Mouse (Mus musculus) embryonic facial prominence, embryonic 15.5 days (tissue): ENCODE measurements at regions not wholly inside any gene's neighbourhood (a gene's known extent, or its start where the extent isn't known, plus 50 kb on each side); places are given as distances from the start of the nearest gene placed in this dataset.

Experiments
- ATAC-seq: fragments of 200-750 bp; cut with Nextera tagmentation; 2 replicates; pipeline ENCODE4 v1.8.0; 2017; ENCODE audit warnings: low read depth, moderate TSS enrichment; ENCODE audit not compliant: insufficient number of reproducible peaks, low FRiP score, low TSS enrichment
- H3K27ac ChIP-seq: fragments of 300-500 bp; sonication (generic); replicated peaks from 2 replicates; pipeline ENCODE4 v1.5.1; 2015; ENCODE audit warnings: mild to moderate bottlenecking, inconsistent platforms
- H3K27me3 ChIP-seq: fragments of 300-500 bp; sonication (generic); 2 replicates; pipeline ENCODE4 v1.6.1; 2015; ENCODE audit warnings: inconsistent platforms
- H3K36me3 ChIP-seq: fragments of 300-500 bp; sonication (generic); 2 replicates; pipeline ENCODE4 v1.6.1; 2015; ENCODE audit warnings: mild to moderate bottlenecking, inconsistent platforms
- H3K4me1 ChIP-seq: fragments of 300-500 bp; sonication (generic); 2 replicates; pipeline ENCODE4 v1.6.1; 2015; ENCODE audit warnings: inconsistent platforms
- H3K4me2 ChIP-seq: fragments of 300-500 bp; sonication (generic); replicated peaks from 2 replicates; pipeline ENCODE4 v1.6.1; 2015; ENCODE audit warnings: mild to moderate bottlenecking, inconsistent platforms
- H3K4me3 ChIP-seq: fragments of 300-500 bp; sonication (generic); replicated peaks from 2 replicates; pipeline ENCODE4 v1.5.1; 2015; ENCODE audit warnings: mild to moderate bottlenecking, inconsistent platforms
- H3K9ac ChIP-seq: fragments of 300-500 bp; sonication (generic); 2 replicates; pipeline ENCODE4 v1.6.1; 2015; ENCODE audit warnings: inconsistent platforms
- H3K9me3 ChIP-seq: fragments of 300-500 bp; sonication (generic); replicated peaks from 2 replicates; pipeline ENCODE4 v1.6.1; 2016; ENCODE audit warnings: inconsistent platforms
- WGBS: fragments of 180-500 bp; shearing (Covaris S2); methylation state at CpG from one replicate; pipeline ENCODE4 v1.1.7; 2015; 5-methylcytosine and 5-hydroxymethylcytosine counted together

DNA sequence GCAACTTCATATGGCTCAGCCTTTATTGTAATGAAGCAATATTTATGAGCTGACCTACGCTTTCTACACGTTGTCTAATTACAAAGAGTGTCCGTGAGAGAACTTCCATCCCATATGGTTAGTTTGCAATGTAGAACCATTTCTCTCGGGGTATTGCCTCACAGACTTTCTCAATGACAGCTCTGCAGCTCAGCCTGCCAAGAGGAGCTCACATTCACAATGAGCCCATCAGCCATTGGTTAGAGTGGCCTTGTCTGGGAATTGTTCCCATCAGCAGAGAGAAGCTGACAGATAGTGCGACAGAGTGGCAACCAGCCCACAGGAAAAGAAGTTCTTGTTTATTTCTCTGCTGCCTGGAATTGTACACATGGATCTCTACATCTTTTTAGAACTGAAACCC, 409.7 kb downstream of the Zfp704 start:
- Histone ChIP-seq H3K27me3 (no peaks in the 10 kb centered on the region), H3K27ac (no peak overlapping the region), H3K4me1 (no peaks in the 10 kb centered on the region), H3K4me3 (no peak overlapping the region), H3K4me2 (no peak overlapping the region), H3K9me3 (no peaks in the 10 kb centered on the region), H3K36me3 (no peaks in the 10 kb centered on the region), H3K9ac (no peak overlapping the region)
- 67% methylated on average over 5 of the region's 5 CpGs for WGBS
- ATAC-seq: no peak

DNA sequence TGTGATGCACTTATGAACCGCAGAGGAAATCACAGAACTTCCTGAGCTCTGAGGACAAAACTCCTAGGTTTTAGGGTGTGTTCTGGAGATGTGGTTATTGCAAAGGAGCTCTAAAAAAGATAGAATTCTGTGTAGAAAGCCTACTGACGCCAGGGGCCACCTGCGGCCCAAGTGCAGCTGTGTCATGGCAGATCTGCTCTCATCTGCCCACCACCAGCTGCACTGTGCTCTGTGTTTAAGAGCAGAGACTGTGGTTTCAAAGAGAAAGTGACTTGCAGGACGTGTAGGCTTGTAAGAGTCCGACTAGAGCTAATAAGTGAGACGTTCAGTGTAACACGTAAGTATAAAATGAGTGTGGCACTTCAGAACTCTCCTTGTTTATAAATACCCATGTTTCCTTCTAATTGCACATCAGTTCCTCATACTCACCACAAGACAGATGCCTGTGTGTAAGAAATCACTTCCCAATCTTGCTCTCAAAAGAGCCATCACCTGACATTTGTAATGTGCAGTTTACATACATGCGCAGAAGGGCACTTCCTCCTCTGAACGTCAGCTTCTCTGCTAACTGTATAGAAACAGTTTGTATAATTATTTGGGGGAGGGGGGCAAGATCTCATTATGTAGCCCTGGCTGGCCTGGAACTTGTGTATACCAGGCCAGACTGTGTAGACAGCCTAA, 411.1 kb downstream of the Zfp704 start:
- Histone ChIP-seq H3K36me3 (no peaks in the 10 kb centered on the region), H3K27me3 (no peaks in the 10 kb centered on the region), H3K4me2 (no peak overlapping the region), H3K27ac (no peak overlapping the region), H3K4me1 (no peaks in the 10 kb centered on the region), H3K9me3 (no peaks in the 10 kb centered on the region), H3K4me3 (no peak overlapping the region), H3K9ac (no peak overlapping the region)
- WGBS: 74% methylated on average over 9 of the region's 9 CpGs
- no peak for ATAC-seq

DNA sequence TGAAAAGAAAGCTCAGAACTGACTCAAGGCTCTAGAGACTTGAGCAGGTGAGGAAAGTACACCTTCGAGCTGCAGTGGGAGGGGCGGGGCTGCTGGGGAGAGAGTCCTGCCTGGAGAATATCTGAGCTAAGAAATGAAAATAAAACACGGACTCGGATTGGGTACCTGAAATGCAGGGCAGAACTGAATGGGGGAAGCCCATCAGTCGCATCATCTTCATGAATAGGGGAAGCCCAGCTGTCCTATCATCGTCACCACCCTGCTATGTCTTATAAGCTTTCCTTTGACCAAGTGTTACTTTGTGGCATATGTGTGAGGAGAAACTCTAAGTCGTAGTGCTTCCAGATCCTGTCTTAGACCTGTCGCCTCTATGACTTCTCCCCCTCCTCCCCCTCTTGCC, 414.1 kb downstream of the Zfp704 start:
- Histone ChIP-seq H3K4me2 (no peak overlapping the region), H3K9me3 (no peaks in the 10 kb centered on the region), H3K4me1 (no peaks in the 10 kb centered on the region), H3K36me3 (no peaks in the 10 kb centered on the region), H3K27me3 (no peaks in the 10 kb centered on the region), H3K9ac (no peak overlapping the region), H3K27ac (no peak overlapping the region), H3K4me3 (no peak overlapping the region)
- 81% methylated on average over 8 of the region's 8 CpGs for WGBS
- ATAC-seq: no peak

DNA sequence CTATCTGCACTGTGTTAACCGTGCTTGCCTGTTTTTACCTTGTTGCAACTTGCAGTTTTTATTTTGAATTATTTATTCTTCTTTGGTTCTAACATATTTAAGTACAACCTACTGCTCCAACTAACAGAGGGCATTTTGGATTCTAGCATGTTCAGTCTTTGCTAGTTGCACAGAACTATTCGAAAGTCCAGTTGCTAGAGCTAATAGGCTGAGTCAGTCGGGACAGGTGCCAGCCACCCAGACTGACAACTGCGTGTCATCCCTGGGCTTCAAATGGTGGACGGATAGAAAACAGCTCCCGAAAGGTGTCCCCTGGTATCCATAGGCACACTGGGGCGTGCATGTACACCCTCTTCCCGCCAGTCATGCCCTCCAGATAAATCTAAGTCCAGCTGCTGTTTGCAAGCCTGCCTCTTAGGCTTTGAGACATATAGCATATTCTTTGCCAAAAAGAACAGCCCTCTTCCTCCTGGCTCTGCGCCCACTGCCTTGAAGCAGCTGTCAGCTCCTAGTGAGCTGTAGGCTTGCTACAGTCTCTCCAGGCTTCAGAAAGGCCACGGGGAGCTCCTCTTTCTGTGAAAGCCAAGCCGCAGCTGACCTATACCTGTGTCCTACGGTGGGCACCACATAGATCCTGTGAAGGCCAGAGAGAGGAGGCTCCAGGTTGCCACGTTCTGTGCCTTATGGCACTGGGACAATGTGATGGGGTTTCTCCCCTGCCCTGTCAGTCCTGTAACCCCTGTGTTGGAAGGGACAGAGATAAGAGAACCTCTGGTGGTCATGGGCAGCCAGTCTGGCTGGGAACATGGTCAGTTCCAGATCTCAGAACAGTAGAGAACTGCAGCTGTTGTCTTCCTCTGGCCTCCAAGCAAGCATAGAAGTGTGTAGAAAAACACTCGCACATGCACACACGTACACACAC, 420.3 kb downstream of the Zfp704 start:
- H3K36me3 ChIP-seq: no peaks in the 10 kb centered on the region
- H3K27me3 ChIP-seq: no peaks in the 10 kb centered on the region
- H3K4me2 ChIP-seq: no peak overlapping the region
- ATAC-seq: peak; percentile 79
- no peaks in the 10 kb centered on the region for H3K9me3 ChIP-seq
- no peak overlapping the region for H3K27ac ChIP-seq
- H3K4me3 ChIP-seq: no peak overlapping the region
- H3K9ac ChIP-seq: no peak overlapping the region
- H3K4me1 ChIP-seq: peaks cover 7% of the 10 kb centered on the region
- 70% methylated on average over 15 of the region's 15 CpGs for whole genome bisulfite sequencing

DNA sequence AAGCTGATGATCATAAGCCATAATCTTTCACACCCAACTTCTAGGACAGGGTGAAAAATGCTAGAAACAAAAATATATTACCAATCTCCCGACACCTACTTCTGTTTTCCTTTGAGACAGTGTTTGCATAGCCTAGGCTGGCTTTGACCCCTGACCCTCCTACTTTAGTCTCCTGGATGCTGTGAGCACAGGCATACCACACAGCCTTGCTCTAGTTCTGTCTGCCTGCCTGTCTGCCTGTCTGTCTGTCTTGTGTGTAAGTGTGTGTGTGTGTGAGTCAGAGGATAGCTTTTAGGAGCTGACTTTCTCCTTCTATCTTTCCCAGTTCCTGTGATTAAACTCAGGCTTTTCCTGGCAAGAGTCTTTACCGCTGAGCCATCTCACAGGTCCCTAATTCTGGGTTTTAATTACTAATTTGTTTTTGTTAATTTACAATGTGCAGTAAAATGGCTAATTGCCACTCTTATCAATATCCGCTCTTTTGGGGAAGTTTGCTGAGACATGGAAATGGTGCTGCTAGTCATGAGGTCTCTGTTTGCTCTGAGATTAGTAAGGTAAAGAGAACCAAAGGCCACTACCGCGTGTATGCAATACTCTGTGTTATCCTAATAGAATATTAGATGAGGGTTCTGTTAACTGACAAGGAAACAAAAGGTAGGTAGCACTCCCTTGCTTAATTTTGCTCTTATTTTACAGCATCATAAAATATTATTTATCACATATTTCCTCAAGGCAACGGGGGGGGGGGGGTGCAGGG, 423.3 kb downstream of the Zfp704 start:
- H3K9me3 ChIP-seq: no peaks in the 10 kb centered on the region
- 79% methylated on average over 6 of the region's 6 CpGs for WGBS
- no peaks in the 10 kb centered on the region for H3K27me3 ChIP-seq

DNA sequence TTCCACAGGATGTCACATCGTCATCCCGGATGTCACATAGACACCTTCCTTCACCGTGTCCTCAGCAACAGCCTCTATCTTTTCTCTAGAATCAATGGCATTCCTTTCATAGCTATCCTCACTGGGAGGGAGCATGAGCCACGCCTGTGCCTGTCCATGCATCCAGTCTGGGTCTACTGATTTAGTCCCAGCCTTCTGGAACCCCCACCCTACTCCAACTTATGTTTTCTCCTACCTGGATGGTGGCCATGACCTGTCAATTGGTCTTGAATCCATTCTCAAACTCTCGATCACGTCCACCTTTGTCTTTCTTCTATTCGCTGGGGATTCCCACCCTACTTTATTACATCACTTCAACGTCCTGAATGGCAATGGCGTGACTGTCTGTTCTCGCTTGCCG, 428.3 kb downstream of the Zfp704 start:
- 89% methylated on average over 11 of the region's 11 CpGs for WGBS
- no peak overlapping the region for H3K4me2 ChIP-seq

More for the DNA sequence above, 423.3 kb downstream of the Zfp704 start:
- ATAC-seq: no peak
- H3K4me1 ChIP-seq: peaks cover 7% of the 10 kb centered on the region
- no peak overlapping the region for H3K9ac ChIP-seq
- no peak overlapping the region for H3K27ac ChIP-seq
- H3K36me3 ChIP-seq: no peaks in the 10 kb centered on the region
- H3K4me2 ChIP-seq: no peak overlapping the region
- no peak overlapping the region for H3K4me3 ChIP-seq

DNA sequence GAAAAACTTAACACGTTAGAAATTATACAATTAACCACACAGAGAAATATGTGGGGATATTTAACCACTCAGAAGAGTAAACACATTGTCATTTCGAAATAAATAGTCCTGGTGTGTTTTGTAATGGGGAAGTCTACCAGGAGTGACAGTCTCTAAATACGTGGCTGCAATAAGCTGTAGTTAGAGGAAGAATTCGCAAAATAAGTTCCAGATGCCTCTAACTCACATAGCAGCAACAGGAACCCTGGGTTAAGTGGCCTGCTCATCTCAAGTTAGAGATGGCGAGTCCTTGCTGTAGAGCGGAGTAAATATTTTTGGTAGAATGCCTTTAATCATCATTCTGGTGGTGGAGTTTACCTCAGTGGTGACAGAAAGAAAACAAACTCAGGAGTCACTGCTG, 430.2 kb downstream of the Zfp704 start:
- Histone ChIP-seq H3K4me3 (no peak overlapping the region), H3K4me1 (peaks cover 7% of the 10 kb centered on the region; the same call in 1 of the 2 replicates), H3K27ac (0 out of 2 replicates have a peak overlapping the region, but pooled peaks have one; percentile 34), H3K4me2 (no peak overlapping the region), H3K9me3 (no peaks in the 10 kb centered on the region), H3K9ac (no peak overlapping the region), H3K36me3 (no peaks in the 10 kb centered on the region), H3K27me3 (no peaks in the 10 kb centered on the region)
- WGBS: 37% methylated on average over 6 of the region's 6 CpGs
- ATAC-seq: no peak

More for the DNA sequence above, 428.3 kb downstream of the Zfp704 start:
- Histone ChIP-seq H3K9me3 (no peaks in the 10 kb centered on the region), H3K4me1 (peaks cover 7% of the 10 kb centered on the region; the same call in 1 of the 2 replicates), H3K9ac (no peak overlapping the region), H3K27me3 (no peaks in the 10 kb centered on the region), H3K4me3 (no peak overlapping the region), H3K27ac (no peak overlapping the region), H3K36me3 (no peaks in the 10 kb centered on the region)
- no peak for ATAC-seq

DNA sequence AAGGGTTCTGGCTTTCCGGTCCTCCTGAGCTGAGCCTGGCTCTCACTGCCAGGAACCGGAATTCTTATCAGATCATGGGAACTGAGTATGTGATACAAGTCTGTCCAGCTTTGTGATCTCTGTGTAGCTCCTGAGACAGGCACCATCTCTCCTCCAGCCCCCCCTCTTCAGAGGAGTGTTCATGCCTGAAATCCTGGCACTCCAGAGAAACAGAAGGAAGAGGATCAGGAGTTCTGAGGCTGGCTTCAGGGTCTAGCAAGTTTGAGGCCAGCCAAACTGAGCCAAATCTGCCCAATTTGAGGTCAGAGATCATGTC, 435.4 kb downstream of the Zfp704 start:
- Histone ChIP-seq H3K9me3 (no peaks in the 10 kb centered on the region), H3K36me3 (no peaks in the 10 kb centered on the region), H3K4me2 (peak overlapping the region; percentile 36), H3K4me3 (0 out of 2 replicates have a peak overlapping the region, but pooled peaks have one; percentile 14), H3K4me1 (peaks cover 15% of the 10 kb centered on the region), H3K27me3 (no peaks in the 10 kb centered on the region), H3K9ac (no peak overlapping the region), H3K27ac (peak overlapping the region; percentile 73)
- WGBS: 50% methylated on average over 2 of the region's 2 CpGs
- no peak; the same call in 1 of the 2 replicates for ATAC-seq

DNA sequence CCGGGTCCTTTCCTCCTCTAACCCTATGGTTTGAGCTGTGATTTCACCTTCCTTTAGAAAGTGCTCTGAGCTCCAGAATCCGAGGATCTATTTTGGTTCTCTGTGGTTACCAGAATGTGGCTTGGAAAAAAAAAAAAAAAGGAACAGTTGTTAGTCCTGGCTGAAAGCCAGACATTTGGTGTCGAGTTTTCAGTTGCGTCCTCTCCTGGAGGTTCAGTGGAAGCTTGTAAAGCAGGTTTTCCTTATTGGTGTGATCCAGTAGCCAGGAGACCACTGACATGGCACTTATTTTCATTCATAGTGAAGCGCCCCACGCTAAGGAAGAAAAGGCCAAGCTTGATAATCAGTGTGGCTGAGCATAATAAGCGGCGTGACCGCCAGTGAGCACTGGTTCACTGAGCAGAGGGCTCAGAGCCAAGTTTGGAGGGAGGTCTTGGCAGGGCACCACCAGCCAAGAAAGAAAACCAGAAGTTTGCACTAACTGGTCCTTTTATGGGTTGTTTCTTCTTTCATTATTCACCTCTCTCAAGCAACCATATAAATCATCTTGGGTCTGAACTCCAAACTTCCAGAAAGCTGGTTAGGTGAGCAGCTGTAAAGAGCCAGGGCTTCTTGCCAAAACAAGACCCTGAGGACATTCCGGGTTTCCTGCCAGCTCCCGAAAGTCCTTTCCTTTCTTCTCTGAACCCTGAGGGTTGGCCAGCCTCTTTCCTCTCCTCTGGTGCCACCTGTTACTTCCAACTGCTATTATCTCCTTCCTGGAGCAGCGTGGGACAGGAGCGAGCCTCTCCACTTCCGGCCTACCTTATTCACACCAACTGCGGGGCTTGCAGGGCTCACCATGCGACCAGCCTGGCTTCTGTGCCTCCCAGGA, 436.0 kb downstream of the Zfp704 start:
- Histone ChIP-seq H3K9ac (no peak overlapping the region), H3K27me3 (no peaks in the 10 kb centered on the region), H3K36me3 (no peaks in the 10 kb centered on the region), H3K4me1 (peaks cover 15% of the 10 kb centered on the region), H3K4me3 (0 out of 2 replicates have a peak overlapping the region, but pooled peaks have one; percentile 14), H3K4me2 (peak overlapping the region; percentile 36), H3K27ac (peak overlapping the region; percentile 73), H3K9me3 (no peaks in the 10 kb centered on the region)
- peak; percentile 83 for ATAC-seq
- 32% methylated on average over 16 of the region's 16 CpGs for WGBS

DNA sequence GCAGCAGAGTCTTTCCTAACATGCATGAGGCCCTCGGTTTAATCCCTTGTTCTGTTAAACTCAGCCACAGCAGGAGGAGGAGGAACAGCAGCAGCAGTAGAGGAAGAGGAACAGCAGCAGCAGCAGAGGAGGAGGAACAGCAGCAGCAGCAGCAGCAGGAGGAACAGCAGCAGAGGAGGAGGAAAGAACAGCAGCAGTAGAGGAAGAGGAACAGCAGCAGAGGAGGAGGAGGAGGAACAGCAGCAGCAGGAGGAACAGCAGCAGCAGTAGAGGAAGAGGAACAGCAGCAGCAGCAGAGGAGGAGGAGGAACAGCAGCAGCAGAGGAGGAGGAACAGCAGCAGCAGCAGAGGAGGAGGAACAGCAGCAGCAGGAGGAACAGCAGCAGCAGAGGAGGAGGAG, 437.9 kb downstream of the Zfp704 start:
- Histone ChIP-seq H3K4me1 (peaks cover 15% of the 10 kb centered on the region), H3K9me3 (no peaks in the 10 kb centered on the region), H3K27me3 (no peaks in the 10 kb centered on the region), H3K4me3 (no peak overlapping the region), H3K36me3 (no peaks in the 10 kb centered on the region), H3K27ac (no peak overlapping the region), H3K9ac (no peak overlapping the region), H3K4me2 (no peak overlapping the region)
- WGBS: 19% methylated on average over 1 of the region's 1 CpGs
- no peak for ATAC-seq
